Mouse (Mus musculus): ENCODE data around the gene Sncg. TPM values are rescaled to one million over a fixed set of nuclear protein-coding genes. Genes with fewer than 3 reads are reported as not detected.
"Not testable (repeated sequence)": the region's sequence is repeated elsewhere in the genome, so short reads cannot be mapped to it uniquely, and the experiment has no call there.

The Sncg gene
- polyA plus RNA-seq, 1 experiment from 2014 or later = 55.8 TPM

- Histone ChIP-seq H3K27ac (replicated peaks; ENCODE audit: low read depth, low read length) (peak overlapping the region; percentile 39; the same call in 1 of the 2 replicates), H3K4me2 (ENCODE audit: low read length) (peak overlapping the region; percentile 73), H3K4me3 (replicated peaks; ENCODE audit: low read depth, low read length) (peak overlapping the region; percentile 37)
- not testable (repeated sequence) for H3K9me3 ChIP-seq (ENCODE audit: control insufficient read depth, low read length); H3K36me3 ChIP-seq (ENCODE audit: control insufficient read depth, insufficient read depth, low read length); H3K27me3 ChIP-seq (ENCODE audit: control insufficient read depth, insufficient read depth, low read length); DNase-seq; H3K9ac ChIP-seq (replicated peaks; ENCODE audit: low read length); ATAC-seq (ENCODE audit: low FRiP score, low TSS enrichment); H3K4me1 ChIP-seq (ENCODE audit: control insufficient read depth, insufficient read depth, low read length)
- 75% methylated on average over 15 of the region's 15 CpGs for WGBS
Observed at GRCm38 (mm10) chr14:34364254-34365146, 10.1 kb downstream of the Sncg start.

DNA sequence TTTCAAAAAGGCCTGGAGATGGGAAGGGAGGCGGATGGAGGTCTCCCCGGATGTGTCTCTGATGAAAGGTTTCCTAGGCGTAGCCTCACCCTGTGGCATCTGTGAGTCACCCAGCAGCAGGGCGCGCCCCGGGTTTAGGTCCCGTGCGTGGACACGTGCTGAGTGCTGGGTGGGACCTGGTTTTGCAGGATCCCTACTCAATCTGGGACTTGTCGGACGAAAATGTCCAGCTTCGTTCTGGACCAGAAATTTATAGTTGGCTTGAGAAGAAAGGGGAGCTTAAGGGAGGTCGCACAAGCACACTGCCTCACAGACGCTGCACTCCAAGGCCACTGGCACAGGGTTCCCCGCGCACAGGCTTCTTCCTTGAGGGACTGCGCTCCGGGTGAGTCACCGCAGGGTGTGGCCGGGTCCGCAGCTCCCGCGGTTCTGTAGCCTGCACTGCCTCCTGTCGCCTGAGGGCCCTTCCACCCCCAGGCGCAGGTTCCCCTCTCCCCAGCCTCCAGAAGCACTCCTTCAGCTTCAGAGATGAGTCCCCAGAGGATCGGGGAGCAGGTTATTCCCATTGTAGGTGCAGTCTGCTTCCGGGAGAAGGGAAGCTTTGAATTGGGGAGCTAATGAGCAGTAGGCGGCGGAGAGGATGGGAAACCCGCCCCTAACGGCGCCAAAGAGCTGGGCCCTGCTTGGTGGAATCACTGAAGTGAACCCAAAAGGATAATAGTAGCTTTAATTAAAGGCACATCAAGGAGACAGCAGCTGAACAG, 10.9 kb downstream of the Sncg start:
- Histone ChIP-seq H3K9ac (replicated peaks; ENCODE audit: low read length) (peak overlapping the region; percentile 55), H3K36me3 (ENCODE audit: control insufficient read depth, insufficient read depth, low read length) (no peaks in the 10 kb centered on the region), H3K4me2 (ENCODE audit: low read length) (peak overlapping the region; percentile 73), H3K27ac (replicated peaks; ENCODE audit: low read depth, low read length) (peak overlapping the region; percentile 39), H3K4me1 (ENCODE audit: control insufficient read depth, insufficient read depth, low read length) (peaks cover 7% of the 10 kb centered on the region), H3K9me3 (ENCODE audit: control insufficient read depth, low read length) (no peaks in the 10 kb centered on the region), H3K27me3 (ENCODE audit: control insufficient read depth, insufficient read depth, low read length) (0 out of 2 replicates have a peak, but pooled peaks cover 4% of the 10 kb centered on the region), H3K4me3 (replicated peaks; ENCODE audit: low read depth, low read length) (peak overlapping the region; percentile 37)
- DNase-seq = peak; percentile 75
- ATAC-seq (ENCODE audit: low FRiP score, low TSS enrichment) = peak; percentile 79; the same call in 1 of the 2 replicates
- 2% methylated on average over 32 of the region's 32 CpGs for WGBS

DNA sequence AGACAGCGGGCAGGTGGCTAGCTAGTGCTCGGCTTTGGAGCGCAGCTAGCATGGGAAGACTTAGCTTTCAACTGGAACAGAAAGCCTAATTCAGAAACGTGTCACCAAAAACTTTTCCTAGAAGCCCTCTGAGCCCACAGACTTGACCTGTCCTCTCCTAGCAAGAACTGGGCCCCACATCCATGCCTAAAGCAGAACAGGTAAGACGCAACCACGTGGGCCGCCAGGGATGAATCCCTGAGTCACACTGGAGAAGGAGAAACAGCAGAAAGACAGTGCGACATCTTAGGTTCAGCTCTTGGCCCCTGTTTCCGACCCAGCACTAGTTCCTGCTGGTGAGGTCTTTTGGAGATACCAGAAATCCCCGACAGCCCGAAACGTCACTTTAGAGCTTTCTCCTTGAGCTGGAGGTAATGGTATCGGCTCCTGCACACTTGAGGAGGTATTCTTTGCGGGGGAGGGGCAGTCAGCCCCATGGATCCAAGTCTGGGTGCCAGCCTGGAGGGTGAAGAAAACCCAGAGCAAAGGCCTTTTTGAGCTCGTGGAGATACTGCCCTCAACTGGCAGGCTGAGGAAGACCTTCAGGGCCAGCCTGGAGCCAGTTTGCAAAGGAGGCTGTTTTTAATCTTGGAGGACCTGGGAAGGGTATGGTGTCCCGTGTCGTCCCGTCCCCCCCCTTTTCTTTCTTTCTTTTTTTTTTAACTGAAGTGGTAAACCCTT, 11.7 kb downstream of the Sncg start:
- 0 out of 2 replicates have a peak, but pooled peaks cover 4% of the 10 kb centered on the region for H3K27me3 ChIP-seq (ENCODE audit: control insufficient read depth, insufficient read depth, low read length)
- peak; percentile 54; the same call in 1 of the 2 replicates for ATAC-seq (ENCODE audit: low FRiP score, low TSS enrichment)
- no peak overlapping the region for H3K27ac ChIP-seq (replicated peaks; ENCODE audit: low read depth, low read length)
- 29% methylated on average over 18 of the region's 18 CpGs for WGBS
- peak; percentile 79 for DNase-seq
- H3K9me3 ChIP-seq (ENCODE audit: control insufficient read depth, low read length) = no peaks in the 10 kb centered on the region
- peak overlapping the region; percentile 37 for H3K4me3 ChIP-seq (replicated peaks; ENCODE audit: low read depth, low read length)
- H3K36me3 ChIP-seq (ENCODE audit: control insufficient read depth, insufficient read depth, low read length) = no peaks in the 10 kb centered on the region
- peak overlapping the region; percentile 55; the same call in 1 of the 2 replicates for H3K9ac ChIP-seq (replicated peaks; ENCODE audit: low read length)
- H3K4me1 ChIP-seq (ENCODE audit: control insufficient read depth, insufficient read depth, low read length) = peaks cover 7% of the 10 kb centered on the region
- H3K4me2 ChIP-seq (ENCODE audit: low read length) = peak overlapping the region; percentile 73

DNA sequence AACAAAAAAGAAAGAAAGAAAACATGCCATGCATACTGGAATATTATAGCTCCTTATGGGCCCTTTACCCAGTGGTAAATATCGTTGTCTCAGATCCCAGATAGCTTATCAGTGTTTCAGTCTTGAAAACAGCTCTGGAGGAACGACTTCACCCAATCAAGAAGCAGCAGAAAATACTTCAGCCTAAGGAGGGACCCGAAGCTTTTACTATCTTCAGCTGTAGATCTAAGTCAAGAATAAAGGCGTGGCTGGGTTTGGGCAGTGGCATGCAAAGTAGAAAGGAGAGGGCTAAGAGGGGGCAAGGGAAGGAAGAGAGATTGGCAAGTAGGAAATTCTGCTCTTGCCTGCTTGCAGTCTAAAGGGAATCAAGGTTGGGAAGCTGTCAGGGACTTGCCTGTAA, 12.5 kb downstream of the Sncg start:
- no peak overlapping the region for H3K4me2 ChIP-seq (ENCODE audit: low read length)
- H3K36me3 ChIP-seq (ENCODE audit: control insufficient read depth, insufficient read depth, low read length) = no peaks in the 10 kb centered on the region
- DNase-seq = no peak
- WGBS = 85% methylated on average over 4 of the region's 4 CpGs
- no peak overlapping the region for H3K4me3 ChIP-seq (replicated peaks; ENCODE audit: low read depth, low read length)
- no peaks in the 10 kb centered on the region for H3K9me3 ChIP-seq (ENCODE audit: control insufficient read depth, low read length)
- H3K27me3 ChIP-seq (ENCODE audit: control insufficient read depth, insufficient read depth, low read length) = 0 out of 2 replicates have a peak, but pooled peaks cover 4% of the 10 kb centered on the region
- no peak for ATAC-seq (ENCODE audit: low FRiP score, low TSS enrichment)
- no peak overlapping the region for H3K9ac ChIP-seq (replicated peaks; ENCODE audit: low read length)
- peaks cover 7% of the 10 kb centered on the region for H3K4me1 ChIP-seq (ENCODE audit: control insufficient read depth, insufficient read depth, low read length)
- no peak overlapping the region for H3K27ac ChIP-seq (replicated peaks; ENCODE audit: low read depth, low read length)

- ATAC-seq (ENCODE audit: low FRiP score, low TSS enrichment) (no peak), DNase-seq (no peak)
- Histone ChIP-seq H3K9me3 (ENCODE audit: control insufficient read depth, low read length) (no peaks in the 10 kb centered on the region), H3K27me3 (ENCODE audit: control insufficient read depth, insufficient read depth, low read length) (0 out of 2 replicates have a peak, but pooled peaks cover 4% of the 10 kb centered on the region), H3K4me2 (ENCODE audit: low read length) (no peak overlapping the region), H3K9ac (replicated peaks; ENCODE audit: low read length) (no peak overlapping the region), H3K27ac (replicated peaks; ENCODE audit: low read depth, low read length) (no peak overlapping the region), H3K4me3 (replicated peaks; ENCODE audit: low read depth, low read length) (no peak overlapping the region), H3K36me3 (ENCODE audit: control insufficient read depth, insufficient read depth, low read length) (no peaks in the 10 kb centered on the region), H3K4me1 (ENCODE audit: control insufficient read depth, insufficient read depth, low read length) (peaks cover 7% of the 10 kb centered on the region)
- WGBS = 49% methylated on average over 6 of the region's 6 CpGs
Observed at GRCm38 (mm10) chr14:34360251-34360650, 14.3 kb downstream of the Sncg start.

DNA sequence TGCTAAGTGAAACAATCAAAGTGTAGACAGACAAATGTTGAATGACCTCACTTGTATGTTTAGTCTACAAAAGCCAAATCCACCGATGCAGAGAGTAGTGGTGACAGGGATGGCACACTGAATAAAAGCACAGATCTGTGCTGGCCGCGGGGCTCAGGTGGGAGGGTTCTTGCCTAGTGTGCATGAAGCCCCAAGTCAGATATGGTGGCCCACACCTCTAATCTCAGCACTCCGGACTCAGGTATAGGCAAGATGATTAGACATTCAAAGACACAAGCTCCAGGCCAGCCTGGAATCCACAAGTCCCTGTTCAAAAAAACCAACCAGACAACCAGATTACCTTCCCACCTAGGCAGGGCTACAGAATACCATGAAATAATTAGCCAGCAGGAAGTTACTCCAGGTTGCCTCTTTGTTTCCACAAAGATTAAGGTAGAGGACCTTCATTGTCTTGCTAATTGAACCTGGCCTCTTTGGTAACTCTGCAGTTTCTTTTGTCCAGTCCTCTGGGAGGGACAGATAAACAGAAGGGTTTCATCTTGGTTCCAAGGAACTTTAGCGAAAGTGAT, 14.8 kb downstream of the Sncg start:
- H3K9ac ChIP-seq (replicated peaks; ENCODE audit: low read length) = no peak overlapping the region
- H3K4me1 ChIP-seq (ENCODE audit: control insufficient read depth, insufficient read depth, low read length) = peaks cover 7% of the 10 kb centered on the region
- H3K36me3 ChIP-seq (ENCODE audit: control insufficient read depth, insufficient read depth, low read length) = no peaks in the 10 kb centered on the region
- 0 out of 2 replicates have a peak, but pooled peaks cover 4% of the 10 kb centered on the region for H3K27me3 ChIP-seq (ENCODE audit: control insufficient read depth, insufficient read depth, low read length)
- no peak overlapping the region for H3K27ac ChIP-seq (replicated peaks; ENCODE audit: low read depth, low read length)
- no peak overlapping the region for H3K4me3 ChIP-seq (replicated peaks; ENCODE audit: low read depth, low read length)
- no peak overlapping the region for H3K4me2 ChIP-seq (ENCODE audit: low read length)
- DNase-seq (no peak), ATAC-seq (ENCODE audit: low FRiP score, low TSS enrichment) (no peak)
- 42% methylated on average over 5 of the region's 5 CpGs for WGBS
- H3K9me3 ChIP-seq (ENCODE audit: control insufficient read depth, low read length) = no peaks in the 10 kb centered on the region

- H3K4me2 ChIP-seq (ENCODE audit: low read length) = no peak overlapping the region
- H3K9ac ChIP-seq (replicated peaks; ENCODE audit: low read length) = no peak overlapping the region
- no peaks in the 10 kb centered on the region for H3K9me3 ChIP-seq (ENCODE audit: control insufficient read depth, low read length)
- H3K4me3 ChIP-seq (replicated peaks; ENCODE audit: low read depth, low read length) = no peak overlapping the region
- no peaks in the 10 kb centered on the region for H3K4me1 ChIP-seq (ENCODE audit: control insufficient read depth, insufficient read depth, low read length)
- WGBS = 82% methylated on average over 7 of the region's 7 CpGs
- 0 out of 2 replicates have a peak, but pooled peaks cover 3% of the 10 kb centered on the region for H3K27me3 ChIP-seq (ENCODE audit: control insufficient read depth, insufficient read depth, low read length)
- no peaks in the 10 kb centered on the region for H3K36me3 ChIP-seq (ENCODE audit: control insufficient read depth, insufficient read depth, low read length)
- DNase-seq = no peak
- no peak overlapping the region for H3K27ac ChIP-seq (replicated peaks; ENCODE audit: low read depth, low read length)
- no peak for ATAC-seq (ENCODE audit: low FRiP score, low TSS enrichment)
Observed at GRCm38 (mm10) chr14:34357671-34358455, 16.7 kb downstream of the Sncg start.
